Mouse (Mus musculus) E14TG2a.4 (cell line): ENCODE results near the gene Ccdc61.

Experiments
- H3K27me3 ChIP-seq: 2 replicates; pipeline ENCODE4 v1.6.1; 2014; ENCODE audit warnings: low read length, control low read depth; ENCODE audit not compliant: insufficient read depth
- H3K36me3 ChIP-seq: 2 replicates; pipeline ENCODE4 v1.6.1; 2014; ENCODE audit warnings: low read length, control low read depth; ENCODE audit not compliant: insufficient read depth
- H3K4me1 ChIP-seq: replicated peaks from 2 replicates; pipeline ENCODE4 v1.6.1; 2014; ENCODE audit warnings: low read depth, low read length, control low read depth
- H3K4me3 ChIP-seq: replicated peaks from 2 replicates; pipeline ENCODE4 v1.5.1; 2014; ENCODE audit warnings: mild to moderate bottlenecking, low read length
- H3K9me3 ChIP-seq: 2 replicates; pipeline ENCODE4 v1.6.1; 2014; ENCODE audit warnings: low read length, control low read depth
- CTCF ChIP-seq: conservative IDR thresholded peaks from 2 replicates; pipeline ENCODE4 v1.5.1; 2014; ENCODE audit warnings: low read length
- NANOG ChIP-seq: IDR thresholded peaks from 2 replicates; pipeline ENCODE4 v1.6.1; 2014; ENCODE audit warnings: borderline replicate concordance, low read length, mixed read lengths
- POU5F1 ChIP-seq: IDR thresholded peaks from 2 replicates; pipeline ENCODE4 v1.6.1; 2014; ENCODE audit warnings: low read length, borderline replicate concordance

Gene Ccdc61

GRCm38 (mm10) chr7:18858310-18858916 lies 51.8 kb downstream of the Ccdc61 start:
- peaks cover 14% of the 10 kb centered on the region for H3K9me3 ChIP-seq
- peaks cover 27% of the 10 kb centered on the region for H3K4me1 ChIP-seq
- H3K27me3 ChIP-seq, result no peaks in the 10 kb centered on the region; the same call in 1 of the 2 replicates
- H3K36me3 ChIP-seq, result no peaks in the 10 kb centered on the region
- TF ChIP-seq POU5F1, result no peak
- TF ChIP-seq CTCF, result no peak
- TF ChIP-seq NANOG, result no peak
- H3K4me3 ChIP-seq, result no peak overlapping the region

GRCm38 (mm10) chr7:18848395-18848794 lies 61.8 kb downstream of the Ccdc61 start:
- no peaks in the 10 kb centered on the region for H3K36me3 ChIP-seq
- TF ChIP-seq CTCF, result no peak
- TF ChIP-seq NANOG, result no peak
- TF ChIP-seq POU5F1, result no peak
- no peaks in the 10 kb centered on the region; the same call in none of the 2 replicates for H3K27me3 ChIP-seq
- H3K4me3 ChIP-seq, result no peak overlapping the region
- peaks cover 44% of the 10 kb centered on the region for H3K4me1 ChIP-seq
- H3K9me3 ChIP-seq, result no peaks in the 10 kb centered on the region

GRCm38 (mm10) chr7:18844811-18845210 lies 65.4 kb downstream of the Ccdc61 start:
- TF ChIP-seq CTCF (no peak), NANOG (no peak), POU5F1 (no peak)
- no peaks in the 10 kb centered on the region for H3K9me3 ChIP-seq
- H3K36me3 ChIP-seq, result no peaks in the 10 kb centered on the region
- no peak overlapping the region for H3K4me3 ChIP-seq
- H3K27me3 ChIP-seq, result no peaks in the 10 kb centered on the region; the same call in none of the 2 replicates
- peaks cover 40% of the 10 kb centered on the region for H3K4me1 ChIP-seq

- TF ChIP-seq NANOG, result no peak
- no peak for TF ChIP-seq POU5F1
- TF ChIP-seq CTCF, result no peak
- Histone ChIP-seq H3K4me3 (peak overlapping the region; percentile 65), H3K27me3 (no peaks in the 10 kb centered on the region), H3K9me3 (no peaks in the 10 kb centered on the region), H3K4me1 (peaks cover 35% of the 10 kb centered on the region), H3K36me3 (no peaks in the 10 kb centered on the region)
These were observed 69.0 kb downstream of the Ccdc61 start for GRCm38 (mm10) chr7:18841174-18841567.
